Mouse (Mus musculus): Measurements from ENCODE around the gene Pmfbp1. TPM values are rescaled to one million over a fixed set of nuclear protein-coding genes. Genes with fewer than 3 reads are reported as not detected.

Pmfbp1 gene
- total and polyA plus RNA-seq, 3 experiments: 0.11 TPM; not detected in 2

Other genes with a start within 250 kb of the Pmfbp1 start
- gene Dhx38, start 71.8 kb downstream of the Pmfbp1 start, total RNA-seq (2012; rRNA removed): 41.7 and 49.1 TPM in 2 replicates
- gene Dhx38, start 71.8 kb downstream of the Pmfbp1 start, total RNA-seq (2014; rRNA removed): 19.7 and 20.8 TPM in 2 replicates
- 51.0 and 56.0 TPM in 2 replicates for gene Dhx38, start 71.8 kb downstream of the Pmfbp1 start, polyA plus RNA-seq (2012; ENCODE audit: insufficient read length, low read depth)
- gene Txnl4b, start 71.9 kb downstream of the Pmfbp1 start, total RNA-seq (2012; rRNA removed): 13.4 and 13.5 TPM in 2 replicates
- gene Txnl4b, start 71.9 kb downstream of the Pmfbp1 start, total RNA-seq (2014; rRNA removed): 17.0 and 17.8 TPM in 2 replicates
- gene Txnl4b, start 71.9 kb downstream of the Pmfbp1 start, polyA plus RNA-seq (2012; ENCODE audit: insufficient read length, low read depth): 12.4 and 13.6 TPM in 2 replicates
- gene Hp, start 85.1 kb downstream of the Pmfbp1 start, total RNA-seq (2012; rRNA removed): not detected in 2 replicates
- gene Hp, start 85.1 kb downstream of the Pmfbp1 start, total RNA-seq (2014; rRNA removed): not detected in 2 replicates
- not detected in 2 replicates for gene Hp, start 85.1 kb downstream of the Pmfbp1 start, polyA plus RNA-seq (2012; ENCODE audit: insufficient read length, low read depth)
- gene Dhodh, start 114.6 kb downstream of the Pmfbp1 start, total RNA-seq (2012; rRNA removed): 41.8 and 43.6 TPM in 2 replicates
- 38.5 and 40.4 TPM in 2 replicates for gene Dhodh, start 114.6 kb downstream of the Pmfbp1 start, total RNA-seq (2014; rRNA removed)
- 37.8 and 43.8 TPM in 2 replicates for gene Dhodh, start 114.6 kb downstream of the Pmfbp1 start, polyA plus RNA-seq (2012; ENCODE audit: insufficient read length, low read depth)
- 5.8 and 6.0 TPM in 2 replicates for gene Pkd1l3, start 120.5 kb downstream of the Pmfbp1 start, total RNA-seq (2012; rRNA removed)
- 3.1 and 3.5 TPM in 2 replicates for gene Pkd1l3, start 120.5 kb downstream of the Pmfbp1 start, total RNA-seq (2014; rRNA removed)
- gene Pkd1l3, start 120.5 kb downstream of the Pmfbp1 start, polyA plus RNA-seq (2012; ENCODE audit: insufficient read length, low read depth): 9.6 and 10.0 TPM in 2 replicates
- 38.2 and 38.9 TPM in 2 replicates for gene Ist1, start 199.2 kb downstream of the Pmfbp1 start, total RNA-seq (2012; rRNA removed)
- gene Ist1, start 199.2 kb downstream of the Pmfbp1 start, total RNA-seq (2014; rRNA removed): 57.2 and 62.2 TPM in 2 replicates
- gene Ist1, start 199.2 kb downstream of the Pmfbp1 start, polyA plus RNA-seq (2012; ENCODE audit: insufficient read length, low read depth): 49.5 and 53.1 TPM in 2 replicates
- gene Zfp821, start 211.5 kb downstream of the Pmfbp1 start, total RNA-seq (2012; rRNA removed): 5.0 and 5.1 TPM in 2 replicates
- 3.4 and 4.1 TPM in 2 replicates for gene Zfp821, start 211.5 kb downstream of the Pmfbp1 start, total RNA-seq (2014; rRNA removed)
- gene Zfp821, start 211.5 kb downstream of the Pmfbp1 start, polyA plus RNA-seq (2012; ENCODE audit: insufficient read length, low read depth): 4.1 and 5.2 TPM in 2 replicates
- 6.8 and 7.6 TPM in 2 replicates for gene Atxn1l, start 243.7 kb downstream of the Pmfbp1 start, total RNA-seq (2012; rRNA removed)
- gene Atxn1l, start 243.7 kb downstream of the Pmfbp1 start, total RNA-seq (2014; rRNA removed): 4.1 and 4.6 TPM in 2 replicates
- 15.2 and 18.5 TPM in 2 replicates for gene Atxn1l, start 243.7 kb downstream of the Pmfbp1 start, polyA plus RNA-seq (2012; ENCODE audit: insufficient read length, low read depth)